15 mouse cellular contexts compared by ENCODE assay signal in the genomic region with DNA sequence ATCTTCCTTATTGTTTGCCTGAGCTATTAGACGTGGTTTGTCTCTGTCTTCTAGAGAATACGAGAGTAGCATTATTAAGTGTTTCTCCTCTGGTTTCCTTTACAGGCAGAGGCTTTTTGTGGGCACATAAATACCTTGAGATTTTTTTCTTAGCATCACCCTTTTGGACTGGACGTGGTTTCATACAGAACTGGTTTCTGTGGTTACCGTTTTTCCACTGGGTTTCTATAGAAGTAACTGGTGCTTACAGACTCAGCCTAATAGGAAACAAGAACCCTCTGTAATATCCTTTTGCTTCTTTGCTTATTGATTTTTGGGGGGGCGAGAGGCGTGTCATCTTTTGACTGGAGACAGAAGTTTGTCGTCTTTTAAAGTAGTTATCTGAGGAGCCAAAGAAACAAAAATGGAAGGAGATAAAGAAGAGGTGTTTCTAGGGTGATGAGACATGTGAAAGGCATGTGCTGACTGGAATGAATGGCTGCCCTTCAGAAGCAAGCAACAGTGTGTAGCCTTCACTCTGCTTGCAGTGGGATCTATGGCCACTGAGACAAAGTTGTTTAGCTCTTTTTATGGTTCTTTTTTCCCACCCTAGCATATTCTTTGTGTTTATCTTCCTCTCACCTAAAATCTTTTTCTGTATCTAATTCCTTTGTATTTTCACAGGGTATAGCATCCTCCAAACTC.
"Had no signal": no experiment of that assay in that cellular context is flagged by ENCODE, and none has a peak within 500 bp of the region (broad histone marks: within the 10 kb centered on the region; RNA-seq: fewer than 3 reads in every experiment).

No protein-coding gene starts in this region.

- H3K27me3 ChIP-seq: limb, embryonic 15.5 days; liver, embryonic 12.5 days; midbrain, embryonic 12.5 days; neural tube, embryonic 13.5 days had no signal

- H3K4me3 ChIP-seq: limb, embryonic 15.5 days; liver, embryonic 12.5 days; midbrain, embryonic 12.5 days; neural tube, embryonic 13.5 days had no signal

- ATAC-seq: liver, embryonic 12.5 days; midbrain, embryonic 16.5 days had no signal

- H3K36me3 ChIP-seq: limb, embryonic 15.5 days; liver, embryonic 12.5 days; midbrain, embryonic 12.5 days; neural tube, embryonic 13.5 days had no signal

- H3K9me3 ChIP-seq: limb, embryonic 15.5 days; liver, embryonic 12.5 days; midbrain, embryonic 12.5 days; neural tube, embryonic 13.5 days had no signal

- H3K9ac ChIP-seq: limb, embryonic 15.5 days; liver, embryonic 12.5 days; lung, embryonic 14.5 days; midbrain, embryonic 12.5 days; neural tube, embryonic 13.5 days had no signal

- DNase-seq: kidney, postnatal 36 days; layer of hippocampus, adult 9-11 months; layer of hippocampus, postnatal 36 days; lung, embryonic 14.5 days; lung, postnatal 10 days; lung, postnatal 4 days; right cerebral cortex, postnatal 25 days; thymus, postnatal 14 days had no signal

- H3K4me2 ChIP-seq: limb, embryonic 15.5 days; liver, embryonic 12.5 days; lung, embryonic 14.5 days; midbrain, embryonic 12.5 days; neural tube, embryonic 13.5 days had no signal

- H3K4me1 ChIP-seq: limb, embryonic 15.5 days; liver, embryonic 12.5 days; midbrain, embryonic 12.5 days; neural tube, embryonic 13.5 days had no signal

- H3K27ac ChIP-seq: kidney, postnatal 0 days; limb, embryonic 15.5 days; liver, embryonic 12.5 days; midbrain, embryonic 12.5 days; neural tube, embryonic 13.5 days; stomach, postnatal 0 days had no signal
